Mouse (Mus musculus) intestine, postnatal 0 days (tissue): ENCODE measurements at regions not wholly inside any gene's neighbourhood (a gene's known extent, or its start where the extent isn't known, plus 50 kb on each side); places are given as distances from the start of the nearest gene placed in this dataset.

Source experiments
- ATAC-seq: fragments of 200-750 bp; cut with Nextera tagmentation; 2 replicates; pipeline ENCODE4 v1.8.0; 2017; ENCODE audit warnings: mild to moderate bottlenecking, moderate TSS enrichment, moderate library complexity
- H3K27ac ChIP-seq: fragments of 300-500 bp; sonication (generic); 2 replicates; pipeline ENCODE4 v1.5.1; 2014; ENCODE audit warnings: mild to moderate bottlenecking, low read depth, low read length, moderate library complexity
- H3K27me3 ChIP-seq: fragments of 300-500 bp; sonication (generic); replicated peaks from 2 replicates; pipeline ENCODE4 v1.6.1; 2014; ENCODE audit warnings: low read length, mixed read lengths; ENCODE audit not compliant: control insufficient read depth, insufficient read depth
- H3K36me3 ChIP-seq: fragments of 300-500 bp; sonication (generic); 2 replicates; pipeline ENCODE4 v1.6.1; 2014; ENCODE audit warnings: mild to moderate bottlenecking, moderate library complexity; ENCODE audit not compliant: control insufficient read depth, insufficient read depth
- H3K4me1 ChIP-seq: fragments of 300-500 bp; sonication (generic); replicated peaks from 2 replicates; pipeline ENCODE4 v1.6.1; 2014; ENCODE audit warnings: antibody characterized with exemption, low read length, mixed read lengths; ENCODE audit not compliant: control insufficient read depth, insufficient read depth
- H3K4me2 ChIP-seq: fragments of 300-500 bp; sonication (generic); replicated peaks from 2 replicates; pipeline ENCODE4 v1.6.1; 2014; ENCODE audit warnings: low read depth, mild to moderate bottlenecking, moderate library complexity
- H3K4me3 ChIP-seq: fragments of 300-500 bp; sonication (generic); 2 replicates; pipeline ENCODE4 v1.5.1; 2014; ENCODE audit warnings: low read depth, low read length
- H3K9ac ChIP-seq: fragments of 300-500 bp; sonication (generic); 2 replicates; pipeline ENCODE4 v1.6.1; 2014; ENCODE audit warnings: mild to moderate bottlenecking, low read depth, low read length
- H3K9me3 ChIP-seq: fragments of 300-500 bp; sonication (generic); 2 replicates; pipeline ENCODE4 v1.6.1; 2016; ENCODE audit warnings: mixed run types; ENCODE audit not compliant: control insufficient read depth
- CTCF ChIP-seq: sonication (generic); IDR thresholded peaks from 2 replicates; pipeline ENCODE4 v1.5.1; 2016; ENCODE audit warnings: low read depth, mild to moderate bottlenecking, control low read depth, antibody characterized with exemption, moderate library complexity
- WGBS: fragments of 180-500 bp; shearing (Covaris S2); extraction: QIAGEN DNeasy Blood & Tissue Kit; methylation state at CpG from one replicate; pipeline ENCODE4 v1.1.7; 2014; 5-methylcytosine and 5-hydroxymethylcytosine counted together

- Histone ChIP-seq H3K27ac (no peak overlapping the region), H3K9me3 (0 out of 2 replicates have a peak, but pooled peaks cover 5% of the 10 kb centered on the region), H3K4me1 (no peaks in the 10 kb centered on the region), H3K4me2 (no peak overlapping the region), H3K36me3 (no peaks in the 10 kb centered on the region), H3K9ac (no peak overlapping the region), H3K4me3 (no peak overlapping the region), H3K27me3 (no peaks in the 10 kb centered on the region)
- ATAC-seq = no peak
- TF ChIP-seq CTCF = no peak
- 92% methylated on average over 6 of the region's 6 CpGs for WGBS
Observed at GRCm38 (mm10) chr13:97637506-97637905, 122.9 kb downstream of the Gm10260 start.

- H3K4me3 ChIP-seq = no peak overlapping the region
- 81% methylated on average over 8 of the region's 8 CpGs for WGBS
- H3K9ac ChIP-seq = no peak overlapping the region
- no peaks in the 10 kb centered on the region for H3K36me3 ChIP-seq
- no peak overlapping the region for H3K27ac ChIP-seq
- H3K4me2 ChIP-seq = no peak overlapping the region
- ATAC-seq = no peak
- TF ChIP-seq CTCF = no peak
- H3K4me1 ChIP-seq = no peaks in the 10 kb centered on the region
- H3K9me3 ChIP-seq = 0 out of 2 replicates have a peak, but pooled peaks cover 5% of the 10 kb centered on the region
- H3K27me3 ChIP-seq = no peaks in the 10 kb centered on the region
Observed at GRCm38 (mm10) chr13:97634041-97634788, 126.2 kb downstream of the Gm10260 start.

DNA sequence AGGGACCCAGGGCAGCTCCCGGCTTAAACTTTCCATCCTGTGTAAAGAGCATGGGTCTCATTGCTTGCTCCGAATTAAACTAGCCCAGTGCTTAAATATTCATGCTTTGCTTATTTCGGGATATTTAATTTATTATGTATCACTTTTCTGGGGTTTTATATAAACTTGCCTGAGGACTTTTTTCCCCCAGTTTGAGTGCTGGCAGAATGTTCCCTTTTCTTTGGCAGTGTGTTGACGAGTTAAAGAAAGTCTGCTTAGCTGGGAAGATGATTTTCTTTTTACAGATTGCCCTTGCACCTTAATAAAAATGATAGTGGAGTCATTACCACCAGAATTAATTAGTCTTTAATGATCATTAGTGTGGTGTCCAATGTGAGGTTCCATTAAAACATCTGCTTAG is 126.9 kb downstream of the Gm10260 start:
- Histone ChIP-seq H3K36me3 (no peaks in the 10 kb centered on the region), H3K4me3 (no peak overlapping the region), H3K9ac (no peak overlapping the region), H3K27ac (no peak overlapping the region), H3K27me3 (no peaks in the 10 kb centered on the region), H3K4me1 (no peaks in the 10 kb centered on the region), H3K9me3 (0 out of 2 replicates have a peak, but pooled peaks cover 5% of the 10 kb centered on the region), H3K4me2 (no peak overlapping the region)
- no peak for TF ChIP-seq CTCF
- WGBS = 66% methylated on average over 4 of the region's 4 CpGs
- ATAC-seq = no peak

DNA sequence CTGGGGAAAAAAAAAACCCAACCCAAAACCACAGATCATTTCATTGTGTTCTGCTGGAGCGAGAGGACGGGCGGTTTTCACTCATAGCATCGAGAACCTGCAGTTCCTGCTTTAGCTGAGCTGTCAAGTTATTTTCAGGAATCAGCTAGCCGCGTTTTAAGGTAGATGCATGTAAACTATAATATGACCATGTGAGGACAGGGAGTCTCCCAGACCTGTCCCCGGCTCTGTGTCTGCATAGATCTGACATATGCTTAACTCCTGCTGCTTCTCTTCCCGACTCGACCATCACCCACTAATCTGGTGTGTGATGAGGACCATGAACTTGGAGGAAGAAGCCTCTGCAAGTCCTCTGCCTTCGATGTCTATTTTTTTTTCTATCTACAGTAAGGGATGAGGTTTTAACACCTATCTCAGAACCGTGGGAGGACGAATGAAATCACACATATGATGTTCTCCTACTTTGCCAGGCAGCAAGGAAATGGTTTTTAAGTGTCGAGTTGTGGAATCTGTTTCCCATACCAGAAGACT is 128.5 kb downstream of the Gm10260 start:
- Histone ChIP-seq H3K27me3 (no peaks in the 10 kb centered on the region), H3K36me3 (no peaks in the 10 kb centered on the region), H3K9ac (no peak overlapping the region), H3K4me2 (no peak overlapping the region), H3K9me3 (no peaks in the 10 kb centered on the region), H3K4me1 (no peaks in the 10 kb centered on the region), H3K27ac (no peak overlapping the region), H3K4me3 (no peak overlapping the region)
- TF ChIP-seq CTCF = no peak
- 86% methylated on average over 13 of the region's 13 CpGs for WGBS
- ATAC-seq = no peak

- no peak overlapping the region for H3K4me2 ChIP-seq
- ATAC-seq = no peak
- H3K9me3 ChIP-seq = no peaks in the 10 kb centered on the region
- no peak for TF ChIP-seq CTCF
- no peak overlapping the region for H3K9ac ChIP-seq
- no peaks in the 10 kb centered on the region for H3K36me3 ChIP-seq
- 82% methylated on average over 5 of the region's 5 CpGs for WGBS
- no peak overlapping the region for H3K27ac ChIP-seq
- no peak overlapping the region for H3K4me3 ChIP-seq
- no peaks in the 10 kb centered on the region for H3K27me3 ChIP-seq
- no peaks in the 10 kb centered on the region for H3K4me1 ChIP-seq
Observed at GRCm38 (mm10) chr13:97630921-97631320, 129.5 kb downstream of the Gm10260 start.

DNA sequence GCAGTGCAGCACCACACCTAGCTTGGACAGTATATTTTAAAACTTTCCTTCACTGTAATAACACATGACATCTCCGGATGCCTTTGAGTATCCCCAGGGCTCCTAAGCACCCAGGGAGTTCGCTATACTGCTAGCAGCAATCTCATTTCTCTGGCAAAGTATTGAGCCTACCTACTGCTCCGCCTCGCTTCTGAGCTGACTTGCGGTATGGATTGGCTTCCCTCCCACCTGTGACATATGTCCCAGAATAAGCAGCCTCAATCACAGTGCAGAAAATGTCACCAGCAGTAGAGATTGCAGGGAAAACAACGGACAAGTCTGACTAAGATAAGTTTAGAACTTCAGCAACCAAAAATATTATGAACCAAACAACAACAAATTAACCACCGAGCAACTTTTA is 131.8 kb downstream of the Gm10260 start:
- no peak for ATAC-seq
- H3K27ac ChIP-seq = no peak overlapping the region
- no peaks in the 10 kb centered on the region for H3K4me1 ChIP-seq
- no peak overlapping the region for H3K4me3 ChIP-seq
- no peaks in the 10 kb centered on the region for H3K27me3 ChIP-seq
- no peaks in the 10 kb centered on the region for H3K9me3 ChIP-seq
- H3K9ac ChIP-seq = no peak overlapping the region
- WGBS = 79% methylated on average over 7 of the region's 7 CpGs
- no peaks in the 10 kb centered on the region for H3K36me3 ChIP-seq
- no peak overlapping the region for H3K4me2 ChIP-seq
- no peak for TF ChIP-seq CTCF
